Mouse (Mus musculus) intestine, embryonic 14.5 days (tissue): ENCODE measurements around the gene Gm29094. TPM values are rescaled to one million over a fixed set of nuclear protein-coding genes. Genes with fewer than 3 reads are reported as not detected.
"Not testable (repeated sequence)": the region's sequence is repeated elsewhere in the genome, so short reads cannot be mapped to it uniquely, and the experiment has no call there.

Experiments used
- ATAC-seq: fragments of 200-750 bp; cut with Nextera tagmentation; replicated peaks from 2 replicates; pipeline ENCODE4 v1.8.0; 2017; ENCODE audit warnings: low read depth, moderate number of reproducible peaks, moderate TSS enrichment, moderate library complexity; ENCODE audit not compliant: low FRiP score, low TSS enrichment
- DNase-seq: peaks from one replicate; pipeline ENCODE4 v3.0.0-alpha.2; 2018; ENCODE audit warnings: low spot score
- H3K27ac ChIP-seq: fragments of 300-500 bp; sonication (generic); 2 replicates; pipeline ENCODE4 v1.5.1; 2014; ENCODE audit warnings: low read depth, mild to moderate bottlenecking, control low read depth
- H3K27me3 ChIP-seq: fragments of 300-500 bp; sonication (generic); replicated peaks from 2 replicates; pipeline ENCODE4 v1.6.1; 2014; ENCODE audit warnings: low read length, control low read depth; ENCODE audit not compliant: control insufficient read depth, insufficient read depth
- H3K36me3 ChIP-seq: fragments of 300-500 bp; sonication (generic); 2 replicates; pipeline ENCODE4 v1.6.1; 2014; ENCODE audit warnings: low read length, control low read depth; ENCODE audit not compliant: control insufficient read depth, insufficient read depth
- H3K4me1 ChIP-seq: fragments of 300-500 bp; sonication (generic); replicated peaks from 2 replicates; pipeline ENCODE4 v1.6.1; 2014; ENCODE audit warnings: low read length, control low read depth, mixed read lengths; ENCODE audit not compliant: control insufficient read depth, insufficient read depth
- H3K4me2 ChIP-seq: fragments of 300-500 bp; sonication (generic); 2 replicates; pipeline ENCODE4 v1.6.1; 2014; ENCODE audit warnings: low read length
- H3K4me3 ChIP-seq: fragments of 300-500 bp; sonication (generic); 2 replicates; pipeline ENCODE4 v1.5.1; 2014; ENCODE audit warnings: low read depth, low read length, control low read depth, mixed read lengths
- H3K9ac ChIP-seq: fragments of 300-500 bp; sonication (generic); 2 replicates; pipeline ENCODE4 v1.6.1; 2014; ENCODE audit warnings: mild to moderate bottlenecking, low read length
- H3K9me3 ChIP-seq: fragments of 300-500 bp; sonication (generic); 2 replicates; pipeline ENCODE4 v1.6.1; 2016; ENCODE audit warnings: low read length, control low read depth; ENCODE audit not compliant: control insufficient read depth
- WGBS: fragments of 180-500 bp; shearing (Covaris S2); extraction: QIAGEN DNeasy Blood & Tissue Kit; methylation state at CpG from one replicate; pipeline ENCODE4 v1.1.7; 2014; 5-methylcytosine and 5-hydroxymethylcytosine counted together
- polyA plus RNA-seq: library from polyadenylated mRNA; unstranded; fragments of >200 nt; fragmentation: Nextera tagmentation; extraction: Ambion mirVana; gene quantifications from 2 replicates; pipeline ENCODE4 v1.2.1, GENCODE M21; 2014

Gm29094 gene
- polyA plus RNA-seq, 1 experiment from 2014 or later: not detected

DNA sequence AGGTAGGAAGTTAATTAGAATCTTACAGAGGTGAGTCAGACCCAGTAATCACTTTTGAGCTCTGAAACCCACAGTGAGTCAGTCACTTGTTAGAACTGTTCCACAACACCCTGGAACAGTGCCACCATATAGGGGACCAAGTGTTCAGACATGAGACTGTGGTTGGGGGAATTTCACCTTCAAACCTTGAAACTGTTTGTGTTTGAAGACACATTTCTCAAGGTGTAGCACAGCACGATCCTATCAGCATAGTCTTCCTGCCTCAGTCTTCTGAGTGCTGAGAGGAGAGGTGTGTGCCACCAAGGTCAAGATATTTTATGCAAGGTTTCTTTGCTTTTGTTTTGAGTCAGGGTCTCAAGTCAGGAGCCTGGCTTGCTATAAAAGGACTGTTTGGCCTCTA lies 9.8 kb downstream of the Gm29094 start:
- H3K9me3 ChIP-seq, H3K4me3 ChIP-seq, H3K27ac ChIP-seq, DNase-seq, H3K4me2 ChIP-seq, ATAC-seq, H3K4me1 ChIP-seq, H3K9ac ChIP-seq, H3K36me3 ChIP-seq, H3K27me3 ChIP-seq: not testable (repeated sequence)
- WGBS: 58% methylated on average over 1 of the region's 1 CpGs

DNA sequence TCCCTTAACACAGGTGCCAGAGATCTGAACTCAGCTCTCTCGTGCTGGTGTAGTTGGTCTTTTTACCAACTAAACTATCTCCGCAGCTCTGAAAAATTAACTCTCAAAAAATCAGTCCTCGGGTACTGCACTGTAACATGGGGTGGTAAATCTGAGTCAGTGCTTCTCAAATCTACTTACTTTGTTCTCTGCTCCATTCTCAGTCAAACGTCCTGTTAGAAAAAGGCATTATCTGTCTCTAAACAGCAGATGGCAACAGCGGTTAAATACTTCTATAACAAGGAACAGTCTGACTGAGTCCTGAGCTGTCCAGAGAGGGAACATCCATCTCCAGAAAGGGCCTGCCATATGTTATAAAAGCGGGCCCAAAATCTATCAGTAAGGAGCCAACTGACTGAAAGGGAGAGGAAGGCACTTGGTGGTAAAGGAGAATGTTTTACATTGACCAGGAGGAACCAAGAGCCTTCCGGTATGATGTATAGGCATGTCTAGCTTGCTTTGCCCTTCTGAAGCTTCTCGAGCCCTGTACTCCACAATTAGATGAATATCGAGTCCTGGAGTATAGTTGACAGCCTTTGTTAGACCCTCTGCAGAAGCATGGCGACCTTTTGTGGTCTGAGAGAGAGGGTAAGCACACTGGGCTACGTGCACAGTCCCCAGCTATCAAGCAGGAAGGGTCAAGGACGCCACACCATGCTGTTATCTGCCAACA lies 11.3 kb downstream of the Gm29094 start, which contains the start of gene Mthfs:
Gene Mthfs (plus strand): TSS at position 324 of the 712 bp plus-strand sequence.
- H3K36me3 ChIP-seq, H3K9me3 ChIP-seq, H3K4me1 ChIP-seq, H3K27me3 ChIP-seq, H3K9ac ChIP-seq: not testable (repeated sequence)
- ATAC-seq (peak; percentile 64), DNase-seq (peak; percentile 65)
- H3K4me3 ChIP-seq: peak within 1 kb of the TSS; percentile 23
- peak within 1 kb of the TSS; percentile 59; the same call in 1 of the 2 replicates for H3K27ac ChIP-seq
- H3K4me2 ChIP-seq: peak within 1 kb of the TSS; percentile 46
- WGBS: 22% methylated on average over 9 of the region's 12 CpGs

DNA sequence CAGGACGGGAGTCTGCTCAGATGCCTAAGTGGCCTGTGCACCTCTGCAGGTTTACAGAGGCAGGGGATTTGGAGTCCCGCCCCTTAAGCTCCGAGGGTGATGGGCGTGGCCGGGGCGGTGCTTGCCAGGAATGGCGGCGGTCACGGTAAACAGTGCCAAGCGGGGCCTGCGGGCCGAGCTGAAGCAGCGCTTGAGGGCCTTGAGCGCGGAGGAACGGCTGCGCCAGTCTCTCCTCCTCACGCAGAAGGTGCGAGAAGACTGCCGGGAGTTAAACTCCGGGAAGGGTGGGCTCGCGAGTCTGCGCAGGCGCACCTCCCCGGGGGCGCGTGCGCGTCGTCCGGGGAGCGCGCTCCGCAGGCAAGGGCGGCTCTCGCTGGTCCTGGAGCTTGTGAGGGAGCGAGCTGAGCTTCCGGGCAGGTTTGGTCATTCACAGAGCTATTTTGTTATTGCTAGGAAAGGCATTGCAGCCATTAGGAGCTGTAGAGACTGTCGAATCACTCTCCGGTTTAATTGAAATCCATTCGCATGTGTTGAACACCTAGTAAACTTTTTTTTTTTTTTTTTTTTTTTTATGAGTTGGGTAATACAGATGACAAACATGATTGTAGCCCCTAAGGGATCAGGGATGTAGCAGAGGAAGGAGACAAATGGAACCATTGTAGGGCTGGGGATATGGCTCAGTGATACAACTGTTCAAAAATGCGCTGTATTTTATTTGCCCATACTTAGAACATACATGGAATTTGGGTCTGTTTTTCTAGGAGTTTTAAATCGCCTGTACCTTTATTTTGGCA lies 12.1 kb downstream of the Gm29094 start:
- H3K9ac ChIP-seq, H3K4me1 ChIP-seq, H3K9me3 ChIP-seq, H3K36me3 ChIP-seq, H3K27me3 ChIP-seq: not testable (repeated sequence)
- Histone ChIP-seq H3K27ac (peak overlapping the region; percentile 57; the same call in 1 of the 2 replicates), H3K4me2 (peak overlapping the region; percentile 46), H3K4me3 (peak overlapping the region; percentile 23)
- DNase-seq (peak; percentile 54), ATAC-seq (peak; percentile 94)
- WGBS: 3% methylated on average over 13 of the region's 44 CpGs

DNA sequence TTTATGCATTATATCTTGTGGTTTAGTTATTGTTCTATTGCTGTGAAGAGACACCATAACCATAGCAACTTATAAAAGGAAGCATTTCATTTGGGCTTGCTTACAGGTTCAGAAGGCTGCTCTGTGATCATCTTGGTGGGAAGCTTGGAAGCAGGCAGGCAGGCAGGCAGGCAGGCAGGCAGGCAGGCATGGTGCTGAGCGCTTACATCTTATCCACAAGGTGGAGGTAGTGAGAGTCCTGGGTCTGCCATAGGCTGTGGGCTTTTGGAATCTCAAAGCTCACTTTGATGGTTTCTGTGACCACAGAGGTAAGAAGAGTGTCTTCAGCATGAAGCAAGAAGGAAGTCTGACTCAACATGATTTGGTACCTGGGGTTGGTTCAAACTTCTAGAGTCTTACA lies 13.2 kb downstream of the Gm29094 start:
- H3K4me1 ChIP-seq, H3K9me3 ChIP-seq, H3K4me2 ChIP-seq, H3K9ac ChIP-seq, H3K27me3 ChIP-seq, H3K4me3 ChIP-seq, DNase-seq, H3K36me3 ChIP-seq, H3K27ac ChIP-seq: not testable (repeated sequence)
- ATAC-seq: peak; percentile 30; the same call in 1 of the 2 replicates
- 50% methylated on average over 1 of the region's 1 CpGs for WGBS

DNA sequence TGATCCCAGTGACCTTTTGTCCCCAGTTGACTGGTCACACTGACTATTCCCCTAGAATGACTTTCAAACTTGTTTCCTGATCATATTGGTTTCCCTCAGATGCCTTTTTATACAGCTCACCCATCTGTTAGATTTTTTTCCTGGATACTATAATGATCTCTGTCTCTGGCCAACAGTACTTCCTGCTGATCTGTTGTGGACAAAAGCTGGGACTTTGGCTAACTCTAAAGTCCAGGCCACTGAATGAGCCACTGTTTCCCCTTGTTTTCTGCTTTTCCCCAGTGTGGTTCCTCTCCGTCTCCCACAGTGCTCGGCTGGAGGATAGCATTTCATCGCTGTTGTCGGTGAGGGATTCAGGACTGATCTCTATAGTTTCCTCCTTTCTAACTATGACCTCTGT lies 19.0 kb downstream of the Gm29094 start:
- not testable (repeated sequence) for H3K4me3 ChIP-seq, H3K4me1 ChIP-seq, H3K9ac ChIP-seq, H3K36me3 ChIP-seq, H3K9me3 ChIP-seq, DNase-seq, H3K27me3 ChIP-seq, ATAC-seq, H3K4me2 ChIP-seq, H3K27ac ChIP-seq
- WGBS: 89% methylated on average over 4 of the region's 4 CpGs

DNA sequence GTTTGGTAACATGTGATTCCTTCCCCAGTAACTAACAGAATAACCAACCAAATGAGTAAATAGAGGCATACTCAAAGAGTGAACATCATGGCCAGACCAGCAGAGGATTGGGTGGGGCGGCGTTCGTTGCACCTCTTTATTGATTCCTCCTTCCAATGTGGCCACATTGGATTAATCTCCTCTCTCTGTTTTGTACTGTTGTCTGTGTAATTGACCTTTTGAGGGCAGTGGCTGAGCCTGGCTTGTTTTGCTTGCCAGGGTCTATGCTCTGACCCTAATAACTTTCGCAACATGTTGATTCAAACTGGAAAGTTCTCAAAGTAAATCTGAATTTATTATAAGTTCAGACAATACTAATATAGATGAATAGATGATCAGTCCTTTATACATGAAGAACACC lies 20.5 kb downstream of the Gm29094 start:
- H3K9ac ChIP-seq, H3K4me2 ChIP-seq, H3K4me3 ChIP-seq, H3K36me3 ChIP-seq, DNase-seq, H3K4me1 ChIP-seq, H3K27me3 ChIP-seq, H3K27ac ChIP-seq, H3K9me3 ChIP-seq, ATAC-seq: not testable (repeated sequence)
- 90% methylated on average over 3 of the region's 4 CpGs for WGBS

DNA sequence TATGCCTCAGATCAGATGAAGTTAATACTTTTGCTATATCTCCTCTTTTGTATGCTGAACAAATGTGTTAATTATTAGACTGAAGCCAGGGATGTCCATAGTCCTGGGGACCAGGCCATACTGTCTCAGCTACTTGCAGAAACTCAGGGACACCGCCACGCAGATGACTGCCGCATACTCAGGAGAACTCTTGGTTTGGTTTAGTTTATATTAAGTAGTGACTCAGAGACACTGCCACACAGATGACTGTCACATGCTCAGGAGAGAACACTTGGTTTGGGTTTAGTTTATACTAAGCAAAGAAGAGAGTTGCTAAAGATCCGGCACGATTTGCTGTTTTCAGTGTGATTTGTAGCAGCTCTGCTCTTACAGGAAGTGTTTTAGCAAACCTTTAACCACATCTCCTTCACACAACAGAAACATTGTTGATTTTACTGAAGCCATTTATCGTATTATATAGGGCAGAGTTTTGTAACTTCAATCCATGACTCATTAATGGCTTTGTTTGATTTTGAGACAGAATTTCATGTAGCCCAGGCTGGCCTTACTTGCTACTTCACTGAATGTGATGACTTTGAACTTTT lies 21.6 kb downstream of the Gm29094 start:
- H3K9ac ChIP-seq, H3K9me3 ChIP-seq, H3K4me1 ChIP-seq, DNase-seq, H3K4me2 ChIP-seq, H3K4me3 ChIP-seq, H3K27me3 ChIP-seq, H3K36me3 ChIP-seq, H3K27ac ChIP-seq, ATAC-seq: not testable (repeated sequence)
- WGBS: 69% methylated on average over 6 of the region's 6 CpGs

DNA sequence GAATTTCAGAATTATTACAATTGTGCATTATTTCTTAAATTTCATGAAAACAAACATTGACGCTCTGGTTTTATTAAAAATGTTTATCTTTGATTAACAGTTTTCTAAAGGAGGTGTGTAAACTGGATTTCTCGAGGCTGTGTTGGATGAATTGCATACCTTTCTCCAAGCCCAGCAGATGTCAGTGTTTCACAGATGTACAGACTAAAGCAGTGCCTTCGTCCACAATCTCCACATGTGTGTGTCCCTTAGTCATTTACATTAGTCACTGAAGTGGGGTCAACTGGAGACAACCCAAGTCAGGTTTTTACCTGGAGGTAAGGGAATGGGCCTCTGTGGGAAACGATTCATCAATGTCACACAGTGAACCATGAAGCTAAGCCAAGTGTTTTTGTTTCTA lies 26.9 kb downstream of the Gm29094 start:
- no peak overlapping the region for H3K9ac ChIP-seq
- DNase-seq (no peak), ATAC-seq (no peak)
- H3K4me1 ChIP-seq: no peaks in the 10 kb centered on the region
- WGBS: 50% methylated on average over 4 of the region's 4 CpGs
- no peak overlapping the region for H3K4me2 ChIP-seq
- H3K27me3 ChIP-seq: no peaks in the 10 kb centered on the region
- no peak overlapping the region for H3K27ac ChIP-seq
- H3K4me3 ChIP-seq: no peak overlapping the region
- no peaks in the 10 kb centered on the region for H3K9me3 ChIP-seq
- H3K36me3 ChIP-seq: no peaks in the 10 kb centered on the region
